Mouse (Mus musculus): ENCODE measurements around the gene Thap3. TPM values are rescaled to one million over a fixed set of nuclear protein-coding genes. Genes with fewer than 3 reads are reported as not detected.

The Thap3 gene
- polyA plus RNA-seq, 1 experiment from 2014 or later, result 38.2 TPM

- Histone ChIP-seq H3K4me1 (ENCODE audit: control insufficient read depth, insufficient read depth, low read length) (peaks cover 16% of the 10 kb centered on the region; the same call in 1 of the 2 replicates), H3K9ac (replicated peaks; ENCODE audit: low read depth, low read length) (peak overlapping the region; percentile 98), H3K27ac (ENCODE audit: low read length) (peak overlapping the region; percentile 82), H3K36me3 (ENCODE audit: control insufficient read depth, insufficient read depth, low read length) (peaks cover 21% of the 10 kb centered on the region), H3K4me3 (ENCODE audit: low read depth, low read length) (peak overlapping the region; percentile 97), H3K27me3 (ENCODE audit: control insufficient read depth, insufficient read depth, low read length) (no peaks in the 10 kb centered on the region), H3K9me3 (ENCODE audit: control insufficient read depth, low read depth, low read length) (no peaks in the 10 kb centered on the region), H3K4me2 (replicated peaks; ENCODE audit: low read depth, low read length) (peak overlapping the region; percentile 76)
- no peak; the same call in 1 of the 2 replicates for ATAC-seq (ENCODE audit: insufficient number of reproducible peaks, insufficient read depth, low FRiP score, low read depth)
- WGBS, result 1% methylated on average over 73 of the region's 111 CpGs
These were observed 6.8 kb upstream of the Thap3 start for GRCm38 (mm10) chr4:151995371-151996172.

DNA sequence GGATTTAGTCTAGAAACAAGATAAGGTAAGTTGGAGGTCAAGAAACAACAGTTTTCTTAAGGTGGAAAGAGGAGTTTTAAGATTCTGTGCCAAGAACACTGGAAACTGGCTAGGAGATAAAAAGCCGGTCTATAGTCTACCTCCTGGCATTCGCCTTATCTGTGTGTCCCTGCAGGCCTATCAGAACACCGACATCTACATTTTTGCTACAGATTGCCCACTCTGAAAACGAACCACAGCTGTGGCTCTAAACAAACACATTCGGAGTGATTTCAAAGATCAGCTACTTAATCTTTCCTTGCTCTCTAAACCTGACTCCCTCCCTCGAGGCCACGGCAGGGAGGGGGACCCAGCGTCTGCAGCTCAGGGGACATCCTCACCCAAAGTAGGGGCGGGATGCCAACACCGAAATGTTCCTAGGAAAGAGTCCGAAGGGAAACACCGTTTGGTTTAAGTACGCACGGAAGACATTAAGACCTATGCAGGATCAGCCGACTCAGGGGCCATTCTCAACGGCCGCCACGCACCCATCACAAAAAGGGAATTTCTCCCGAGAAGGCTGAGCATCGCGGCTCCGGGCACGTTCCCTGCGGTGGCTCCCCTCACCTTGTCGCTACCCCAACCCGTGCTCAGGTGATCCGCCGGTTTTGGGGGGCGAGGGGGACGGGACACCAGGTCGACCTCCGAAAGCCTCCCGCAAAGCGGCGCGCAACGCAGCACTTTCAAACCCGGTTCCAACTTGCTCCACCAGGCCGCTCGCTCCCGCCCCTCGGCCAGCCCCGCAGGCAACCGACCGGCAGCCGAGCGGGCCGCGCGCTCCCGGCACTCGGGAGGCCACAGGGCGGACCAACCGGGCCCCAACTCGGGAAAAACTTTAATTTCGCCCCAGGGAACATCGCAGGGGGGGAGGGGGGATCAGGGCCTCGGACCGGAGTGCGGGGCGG, 5.7 kb upstream of the Thap3 start:
- Histone ChIP-seq H3K4me2 (replicated peaks; ENCODE audit: low read depth, low read length) (peak overlapping the region; percentile 76), H3K9me3 (ENCODE audit: control insufficient read depth, low read depth, low read length) (no peaks in the 10 kb centered on the region), H3K36me3 (ENCODE audit: control insufficient read depth, insufficient read depth, low read length) (peaks cover 24% of the 10 kb centered on the region), H3K27ac (ENCODE audit: low read length) (peak overlapping the region; percentile 82; the same call in 1 of the 2 replicates), H3K4me1 (ENCODE audit: control insufficient read depth, insufficient read depth, low read length) (peaks cover 16% of the 10 kb centered on the region; the same call in 1 of the 2 replicates), H3K4me3 (ENCODE audit: low read depth, low read length) (peak overlapping the region; percentile 97), H3K9ac (replicated peaks; ENCODE audit: low read depth, low read length) (peak overlapping the region; percentile 98), H3K27me3 (ENCODE audit: control insufficient read depth, insufficient read depth, low read length) (no peaks in the 10 kb centered on the region)
- 1% methylated on average over 55 of the region's 61 CpGs for WGBS
- ATAC-seq (ENCODE audit: insufficient number of reproducible peaks, insufficient read depth, low FRiP score, low read depth), result no peak

DNA sequence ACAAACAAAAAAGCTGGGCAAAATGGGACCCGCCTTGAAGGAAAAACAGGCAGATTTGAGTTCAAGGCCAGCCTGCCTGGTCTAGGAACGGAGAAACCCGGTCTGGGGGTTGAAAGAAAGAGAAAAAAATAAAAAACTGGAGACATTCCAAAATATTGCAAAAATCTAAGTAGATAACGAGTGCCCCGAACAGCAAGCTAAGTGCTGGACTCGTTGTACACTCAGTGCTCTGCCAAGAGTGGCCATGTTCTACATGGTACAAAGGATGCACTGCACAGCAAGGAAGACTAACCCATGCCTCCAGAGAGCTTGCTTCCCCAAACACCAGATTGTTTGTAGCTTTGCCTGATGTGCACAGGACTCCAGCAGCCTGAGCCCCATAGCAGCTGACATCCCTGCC, 4.2 kb upstream of the Thap3 start:
- Histone ChIP-seq H3K27me3 (ENCODE audit: control insufficient read depth, insufficient read depth, low read length) (no peaks in the 10 kb centered on the region), H3K27ac (ENCODE audit: low read length) (no peak overlapping the region), H3K4me1 (ENCODE audit: control insufficient read depth, insufficient read depth, low read length) (peaks cover 22% of the 10 kb centered on the region; the same call in 1 of the 2 replicates), H3K9me3 (ENCODE audit: control insufficient read depth, low read depth, low read length) (no peaks in the 10 kb centered on the region), H3K36me3 (ENCODE audit: control insufficient read depth, insufficient read depth, low read length) (peaks cover 24% of the 10 kb centered on the region), H3K4me3 (ENCODE audit: low read depth, low read length) (no peak overlapping the region), H3K4me2 (replicated peaks; ENCODE audit: low read depth, low read length) (no peak overlapping the region), H3K9ac (replicated peaks; ENCODE audit: low read depth, low read length) (no peak overlapping the region)
- no peak for ATAC-seq (ENCODE audit: insufficient number of reproducible peaks, insufficient read depth, low FRiP score, low read depth)
- 77% methylated on average over 6 of the region's 6 CpGs for WGBS

GRCm38 (mm10) chr4:151992091-151992490, 3.3 kb upstream of the Thap3 start:
- Histone ChIP-seq H3K4me2 (replicated peaks; ENCODE audit: low read depth, low read length) (no peak overlapping the region), H3K27me3 (ENCODE audit: control insufficient read depth, insufficient read depth, low read length) (no peaks in the 10 kb centered on the region), H3K27ac (ENCODE audit: low read length) (no peak overlapping the region), H3K9ac (replicated peaks; ENCODE audit: low read depth, low read length) (no peak overlapping the region), H3K4me1 (ENCODE audit: control insufficient read depth, insufficient read depth, low read length) (peaks cover 27% of the 10 kb centered on the region; the same call in 1 of the 2 replicates), H3K9me3 (ENCODE audit: control insufficient read depth, low read depth, low read length) (no peaks in the 10 kb centered on the region), H3K4me3 (ENCODE audit: low read depth, low read length) (no peak overlapping the region), H3K36me3 (ENCODE audit: control insufficient read depth, insufficient read depth, low read length) (peaks cover 24% of the 10 kb centered on the region)
- WGBS, result 92% methylated on average over 9 of the region's 9 CpGs
- ATAC-seq (ENCODE audit: insufficient number of reproducible peaks, insufficient read depth, low FRiP score, low read depth), result no peak

DNA sequence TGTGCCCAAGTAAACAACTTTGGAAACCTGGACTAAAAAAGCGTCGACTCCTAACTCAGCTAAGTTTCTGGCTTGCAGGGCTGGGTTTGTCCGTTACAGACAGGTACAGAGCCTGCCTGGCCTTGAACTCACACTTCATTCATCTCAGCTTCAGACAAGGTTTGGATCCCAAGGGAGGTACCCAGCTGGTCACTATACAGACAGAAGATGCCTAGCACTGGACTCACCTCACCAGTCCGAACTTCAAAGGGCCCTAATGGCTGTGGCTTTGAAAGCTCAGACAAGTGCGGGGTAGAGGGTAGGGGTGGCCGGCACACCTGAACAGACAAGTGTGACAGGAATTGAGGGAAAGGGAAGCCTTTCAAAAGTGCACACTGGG, 302 bp upstream of the Thap3 start:
- Histone ChIP-seq H3K4me2 (replicated peaks; ENCODE audit: low read depth, low read length) (peak overlapping the region; percentile 87; the same call in 1 of the 2 replicates), H3K27ac (ENCODE audit: low read length) (peak overlapping the region; percentile 80), H3K9ac (replicated peaks; ENCODE audit: low read depth, low read length) (0 out of 2 replicates have a peak overlapping the region, but pooled peaks have one; percentile 92), H3K36me3 (ENCODE audit: control insufficient read depth, insufficient read depth, low read length) (peaks cover 24% of the 10 kb centered on the region), H3K4me3 (ENCODE audit: low read depth, low read length) (peak overlapping the region; percentile 85), H3K9me3 (ENCODE audit: control insufficient read depth, low read depth, low read length) (no peaks in the 10 kb centered on the region), H3K4me1 (ENCODE audit: control insufficient read depth, insufficient read depth, low read length) (peaks cover 28% of the 10 kb centered on the region; the same call in 1 of the 2 replicates), H3K27me3 (ENCODE audit: control insufficient read depth, insufficient read depth, low read length) (no peaks in the 10 kb centered on the region)
- peak; percentile 1; the same call in 1 of the 2 replicates for ATAC-seq (ENCODE audit: insufficient number of reproducible peaks, insufficient read depth, low FRiP score, low read depth)
- WGBS, result 25% methylated on average over 6 of the region's 6 CpGs

DNA sequence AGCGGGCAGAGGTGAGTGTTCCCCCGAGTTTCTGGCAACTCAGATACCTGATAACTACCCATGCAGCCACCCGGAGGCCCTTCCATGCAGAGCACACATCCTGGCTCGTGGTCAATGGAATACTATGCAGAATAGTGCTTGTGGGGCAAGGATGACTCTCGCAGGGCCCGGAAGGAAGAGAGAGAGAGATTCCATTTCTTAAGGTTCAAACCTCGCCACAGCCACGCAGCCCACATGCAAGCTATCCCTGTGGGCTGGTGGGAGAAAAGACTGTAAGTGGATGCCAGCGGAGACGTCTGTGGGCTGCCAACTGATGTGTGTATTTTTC, 819 bp downstream of the Thap3 start:
- Histone ChIP-seq H3K4me1 (ENCODE audit: control insufficient read depth, insufficient read depth, low read length) (peaks cover 21% of the 10 kb centered on the region; the same call in 1 of the 2 replicates), H3K4me2 (replicated peaks; ENCODE audit: low read depth, low read length) (peak overlapping the region; percentile 87), H3K36me3 (ENCODE audit: control insufficient read depth, insufficient read depth, low read length) (peaks cover 29% of the 10 kb centered on the region), H3K9me3 (ENCODE audit: control insufficient read depth, low read depth, low read length) (no peaks in the 10 kb centered on the region), H3K27me3 (ENCODE audit: control insufficient read depth, insufficient read depth, low read length) (no peaks in the 10 kb centered on the region), H3K27ac (ENCODE audit: low read length) (peak overlapping the region; percentile 80), H3K9ac (replicated peaks; ENCODE audit: low read depth, low read length) (peak overlapping the region; percentile 92), H3K4me3 (ENCODE audit: low read depth, low read length) (peak overlapping the region; percentile 85)
- ATAC-seq (ENCODE audit: insufficient number of reproducible peaks, insufficient read depth, low FRiP score, low read depth), result no peak
- 21% methylated on average over 10 of the region's 10 CpGs for WGBS

DNA sequence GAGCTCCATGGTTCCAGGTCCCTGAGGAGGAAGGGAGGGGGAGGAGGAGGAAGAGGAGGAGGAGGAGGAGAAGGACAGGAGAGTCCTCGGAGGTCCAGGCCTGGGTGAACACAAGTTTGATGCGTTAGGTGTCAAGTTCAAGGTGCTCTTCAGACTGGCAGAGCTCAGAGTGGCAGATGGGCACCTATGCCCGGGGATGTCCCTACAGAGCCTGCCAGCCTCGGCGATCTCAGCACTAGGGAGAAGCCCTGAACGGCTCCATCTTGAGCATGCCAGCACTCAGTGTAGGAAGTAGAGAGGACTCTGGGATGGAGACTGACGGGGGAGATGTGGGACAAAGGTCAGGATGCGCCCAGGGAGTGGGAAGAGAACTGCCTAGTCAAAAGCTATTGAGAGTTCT, 2.1 kb downstream of the Thap3 start:
- no peak overlapping the region for H3K9ac ChIP-seq (replicated peaks; ENCODE audit: low read depth, low read length)
- no peak for ATAC-seq (ENCODE audit: insufficient number of reproducible peaks, insufficient read depth, low FRiP score, low read depth)

DNA sequence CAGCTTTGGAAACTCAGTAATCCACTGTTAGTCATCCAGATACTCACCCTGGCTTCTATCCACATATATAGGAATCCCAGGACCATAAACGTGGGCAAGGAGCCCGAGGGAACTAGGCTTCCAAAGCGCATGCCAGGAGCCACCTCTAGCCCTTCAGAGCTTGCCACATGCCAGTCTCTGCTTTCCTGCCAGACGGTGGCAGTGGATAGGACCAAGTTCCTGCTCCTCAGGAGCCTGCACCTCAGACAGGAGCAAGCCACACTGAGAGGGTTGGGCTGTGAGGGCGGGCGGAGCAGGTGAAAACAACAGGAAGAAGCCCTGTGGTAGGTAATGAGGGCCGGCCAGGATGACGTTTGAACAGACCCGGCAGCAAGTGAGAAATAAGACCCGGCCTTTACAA, 2.9 kb downstream of the Thap3 start:
- peaks cover 18% of the 10 kb centered on the region for H3K36me3 ChIP-seq (ENCODE audit: control insufficient read depth, insufficient read depth, low read length)
- no peak overlapping the region for H3K27ac ChIP-seq (ENCODE audit: low read length)
- no peak; the same call in 1 of the 2 replicates for ATAC-seq (ENCODE audit: insufficient number of reproducible peaks, insufficient read depth, low FRiP score, low read depth)

More for the DNA sequence above, 2.1 kb downstream of the Thap3 start:
- Histone ChIP-seq H3K27ac (ENCODE audit: low read length) (no peak overlapping the region), H3K36me3 (ENCODE audit: control insufficient read depth, insufficient read depth, low read length) (peaks cover 22% of the 10 kb centered on the region), H3K4me2 (replicated peaks; ENCODE audit: low read depth, low read length) (no peak overlapping the region), H3K9me3 (ENCODE audit: control insufficient read depth, low read depth, low read length) (no peaks in the 10 kb centered on the region), H3K27me3 (ENCODE audit: control insufficient read depth, insufficient read depth, low read length) (no peaks in the 10 kb centered on the region), H3K4me3 (ENCODE audit: low read depth, low read length) (no peak overlapping the region), H3K4me1 (ENCODE audit: control insufficient read depth, insufficient read depth, low read length) (peaks cover 21% of the 10 kb centered on the region; the same call in 1 of the 2 replicates)
- 61% methylated on average over 8 of the region's 8 CpGs for WGBS

More for the DNA sequence above, 2.9 kb downstream of the Thap3 start:
- Histone ChIP-seq H3K9ac (replicated peaks; ENCODE audit: low read depth, low read length) (no peak overlapping the region), H3K4me2 (replicated peaks; ENCODE audit: low read depth, low read length) (no peak overlapping the region), H3K4me3 (ENCODE audit: low read depth, low read length) (no peak overlapping the region), H3K4me1 (ENCODE audit: control insufficient read depth, insufficient read depth, low read length) (peaks cover 21% of the 10 kb centered on the region; the same call in 1 of the 2 replicates), H3K27me3 (ENCODE audit: control insufficient read depth, insufficient read depth, low read length) (no peaks in the 10 kb centered on the region), H3K9me3 (ENCODE audit: control insufficient read depth, low read depth, low read length) (no peaks in the 10 kb centered on the region)
- 30% methylated on average over 10 of the region's 10 CpGs for WGBS

Measured in stomach, embryonic 14.5 days (tissue).